Mouse (Mus musculus) limb, embryonic 14.5 days (tissue): ENCODE results near the gene Kif19a. TPM values are rescaled to one million over a fixed set of nuclear protein-coding genes. Genes with fewer than 3 reads are reported as not detected.
A peak's percentile ranks its signal among the peaks of the same experiment; 100 is the strongest.

Experiments used
- ATAC-seq: fragments of 200-750 bp; cut with Nextera tagmentation; 2 replicates; pipeline ENCODE4 v1.8.0; 2017; ENCODE audit warnings: low read depth, moderate number of reproducible peaks, moderate TSS enrichment; ENCODE audit not compliant: low FRiP score
- DNase-seq: peaks from one replicate; pipeline ENCODE4 v3.0.0-alpha.2; 2015; ENCODE audit warnings: low spot score
- H3K27ac ChIP-seq: fragments of 300-500 bp; sonication (generic); replicated peaks from 2 replicates; pipeline ENCODE4 v1.5.1; 2014; ENCODE audit warnings: low read depth, mild to moderate bottlenecking, low read length, moderate library complexity, mixed read lengths
- H3K27me3 ChIP-seq: fragments of 300-500 bp; sonication (generic); 2 replicates; pipeline ENCODE4 v1.6.1; 2014; ENCODE audit warnings: low read length, mixed read lengths; ENCODE audit not compliant: control insufficient read depth, insufficient read depth
- H3K36me3 ChIP-seq: fragments of 300-500 bp; sonication (generic); 2 replicates; pipeline ENCODE4 v1.6.1; 2014; ENCODE audit warnings: mild to moderate bottlenecking, low read length, moderate library complexity, mixed read lengths; ENCODE audit not compliant: control insufficient read depth, insufficient read depth
- H3K4me1 ChIP-seq: fragments of 300-500 bp; sonication (generic); 2 replicates; pipeline ENCODE4 v1.6.1; 2014; ENCODE audit warnings: antibody characterized with exemption, low read length, mixed read lengths; ENCODE audit not compliant: control insufficient read depth, insufficient read depth
- H3K4me2 ChIP-seq: fragments of 300-500 bp; sonication (generic); replicated peaks from 2 replicates; pipeline ENCODE4 v1.6.1; 2014; ENCODE audit warnings: low read depth, mild to moderate bottlenecking, low read length, moderate library complexity; ENCODE audit not compliant: severe bottlenecking
- H3K4me3 ChIP-seq: fragments of 300-500 bp; sonication (generic); replicated peaks from 2 replicates; pipeline ENCODE4 v1.5.1; 2014; ENCODE audit warnings: low read length
- H3K9ac ChIP-seq: fragments of 300-500 bp; sonication (generic); 2 replicates; pipeline ENCODE4 v1.6.1; 2014; ENCODE audit warnings: mild to moderate bottlenecking, low read depth, low read length, moderate library complexity; ENCODE audit not compliant: severe bottlenecking
- H3K9me3 ChIP-seq: fragments of 300-500 bp; sonication (generic); 2 replicates; pipeline ENCODE4 v1.6.1; 2016; ENCODE audit warnings: low read length; ENCODE audit not compliant: control insufficient read depth
- POLR2A ChIP-seq: fragments of 200-500 bp; IDR thresholded peaks from 2 replicates; pipeline ENCODE4 v1.8.0; 2012; ENCODE audit warnings: inconsistent platforms, mild to moderate bottlenecking, moderate library complexity, borderline replicate concordance; ENCODE audit not compliant: insufficient read depth, insufficient read length; ENCODE audit errors: extremely low read depth
- WGBS: fragments of 180-500 bp; shearing (Covaris S2); extraction: QIAGEN DNeasy Blood & Tissue Kit; methylation state at CpG from one replicate; pipeline ENCODE4 v1.1.7; 2014; 5-methylcytosine and 5-hydroxymethylcytosine counted together
- polyA plus RNA-seq, 2 experiments: library from polyadenylated mRNA; depleted of rRNA in 1 of 2; stranded (reverse) in 1 of 2; unstranded in 1 of 2; fragments of >200 nt; fragmentation: Nextera tagmentation in 1 of 2; extraction: Ambion mirVana in 1 of 2; gene quantifications; 2 replicates each; pipeline versions ENCODE4 v1.2.1 to v1.2.3; 2012 to 2014

The Kif19a gene
- polyA plus RNA-seq, 2 experiments: 0.39 to 0.93 TPM

GRCm38 (mm10) chr11:114780076-114780475 lies 14.9 kb downstream of the Kif19a start:
- no peak overlapping the region for H3K27ac ChIP-seq
- no peak for ATAC-seq
- no peak for DNase-seq
- no peak for TF ChIP-seq POLR2A
- H3K4me2 ChIP-seq: no peak overlapping the region
- no peak overlapping the region for H3K4me3 ChIP-seq
- WGBS: 50% methylated on average over 9 of the region's 9 CpGs
- H3K36me3 ChIP-seq: no peaks in the 10 kb centered on the region
- H3K4me1 ChIP-seq: no peaks in the 10 kb centered on the region
- peaks cover 9% of the 10 kb centered on the region for H3K27me3 ChIP-seq
- H3K9me3 ChIP-seq: no peaks in the 10 kb centered on the region
- no peak overlapping the region for H3K9ac ChIP-seq

GRCm38 (mm10) chr11:114785892-114786291 lies 20.7 kb downstream of the Kif19a start:
- TF ChIP-seq POLR2A: no peak
- no peak overlapping the region for H3K27ac ChIP-seq
- H3K4me3 ChIP-seq: peak overlapping the region; percentile 25
- H3K4me2 ChIP-seq: peak overlapping the region; percentile 46
- WGBS: 47% methylated on average over 10 of the region's 10 CpGs
- no peaks in the 10 kb centered on the region for H3K36me3 ChIP-seq
- no peaks in the 10 kb centered on the region for H3K4me1 ChIP-seq
- ATAC-seq: no peak
- no peaks in the 10 kb centered on the region for H3K9me3 ChIP-seq
- no peak for DNase-seq
- H3K9ac ChIP-seq: 0 out of 2 replicates have a peak overlapping the region, but pooled peaks have one; percentile 32
- H3K27me3 ChIP-seq: peaks cover 65% of the 10 kb centered on the region

- peak overlapping the region; percentile 25 for H3K4me3 ChIP-seq
- WGBS: 3% methylated on average over 31 of the region's 43 CpGs
- H3K27ac ChIP-seq: no peak overlapping the region
- peak overlapping the region; percentile 46 for H3K4me2 ChIP-seq
- peaks cover 1% of the 10 kb centered on the region; the same call in 1 of the 2 replicates for H3K4me1 ChIP-seq
- no peak for TF ChIP-seq POLR2A
- H3K27me3 ChIP-seq: peaks cover 66% of the 10 kb centered on the region
- DNase-seq: no peak
- no peaks in the 10 kb centered on the region for H3K9me3 ChIP-seq
- no peaks in the 10 kb centered on the region for H3K36me3 ChIP-seq
- H3K9ac ChIP-seq: peak overlapping the region; percentile 32; the same call in 1 of the 2 replicates
- ATAC-seq: peak; percentile 20; the same call in 1 of the 2 replicates
These were observed 21.1 kb downstream of the Kif19a start for GRCm38 (mm10) chr11:114786326-114786725.

GRCm38 (mm10) chr11:114787611-114788010 lies 22.4 kb downstream of the Kif19a start:
- ATAC-seq (no peak), DNase-seq (no peak)
- no peak overlapping the region for H3K4me3 ChIP-seq
- H3K4me1 ChIP-seq: peaks cover 4% of the 10 kb centered on the region; the same call in 1 of the 2 replicates
- no peaks in the 10 kb centered on the region for H3K9me3 ChIP-seq
- H3K27me3 ChIP-seq: peaks cover 79% of the 10 kb centered on the region
- no peak overlapping the region for H3K27ac ChIP-seq
- H3K36me3 ChIP-seq: no peaks in the 10 kb centered on the region
- no peak overlapping the region for H3K9ac ChIP-seq
- TF ChIP-seq POLR2A: no peak
- WGBS: 81% methylated on average over 3 of the region's 3 CpGs
- H3K4me2 ChIP-seq: no peak overlapping the region

- no peaks in the 10 kb centered on the region for H3K9me3 ChIP-seq
- no peak overlapping the region for H3K27ac ChIP-seq
- DNase-seq (peak; percentile 71), ATAC-seq (peak; percentile 67; the same call in 1 of the 2 replicates)
- 10% methylated on average over 30 of the region's 30 CpGs for WGBS
- H3K27me3 ChIP-seq: peaks cover 94% of the 10 kb centered on the region
- TF ChIP-seq POLR2A: no peak
- no peak overlapping the region for H3K9ac ChIP-seq
- H3K4me3 ChIP-seq: 0 out of 2 replicates have a peak overlapping the region, but pooled peaks have one; percentile 12
- no peaks in the 10 kb centered on the region for H3K36me3 ChIP-seq
- peak overlapping the region; percentile 24 for H3K4me2 ChIP-seq
- H3K4me1 ChIP-seq: peaks cover 4% of the 10 kb centered on the region; the same call in 1 of the 2 replicates
These were observed 24.0 kb downstream of the Kif19a start for GRCm38 (mm10) chr11:114789061-114789714.
